Mouse (Mus musculus) bone marrow, adult 2 months (tissue): ENCODE data around the gene Sh3bgrl2. TPM values are rescaled to one million over a fixed set of nuclear protein-coding genes. Genes with fewer than 3 reads are reported as not detected.

ENCODE experiments used
- H3K27ac ChIP-seq: fragments of 200-500 bp; 2 replicates; pipeline ENCODE4 v1.5.1; 2012; ENCODE audit warnings: low read depth, mild to moderate bottlenecking, control low read depth, inconsistent platforms, low read length; ENCODE audit not compliant: control insufficient read depth, poor library complexity, insufficient read depth
- H3K4me1 ChIP-seq: fragments of 200-500 bp; 2 replicates; pipeline ENCODE4 v1.6.1; 2011; ENCODE audit warnings: low read length; ENCODE audit not compliant: control insufficient read depth, insufficient read depth
- H3K4me3 ChIP-seq: fragments of 200-500 bp; replicated peaks from 2 replicates; pipeline ENCODE3; 2011; ENCODE audit warnings: mild to moderate bottlenecking, low read depth, low read length, control low read depth; ENCODE audit not compliant: control insufficient read depth
- CTCF ChIP-seq: fragments of 200-500 bp; IDR thresholded peaks from 2 replicates; pipeline ENCODE4 v1.5.1; 2011; ENCODE audit warnings: low read length, control low read depth; ENCODE audit not compliant: control insufficient read depth, insufficient read depth
- POLR2A ChIP-seq: fragments of 200-500 bp; IDR thresholded peaks from 2 replicates; pipeline ENCODE4 v1.6.1; 2011; ENCODE audit warnings: low read depth, mild to moderate bottlenecking, control low read depth, low read length, borderline replicate concordance; ENCODE audit not compliant: control insufficient read depth
- WGBS: fragments of 180-500 bp; shearing (Covaris S2); methylation state at CpG from one replicate; pipeline ENCODE4 v1.1.7; 2018; 5-methylcytosine and 5-hydroxymethylcytosine counted together
- polyA plus RNA-seq: library from polyadenylated mRNA; stranded (reverse); fragments of >200 nt; gene quantifications from 2 replicates; pipeline ENCODE4 v1.2.4, GENCODE M21; 2011; ENCODE audit warnings: low replicate concordance; ENCODE audit not compliant: missing spikeins, insufficient read depth, insufficient read length

Gene Sh3bgrl2
- polyA plus RNA-seq, 1 experiment = 6.8 TPM

GRCm38 (mm10) chr9:83537921-83538536 is 10.1 kb upstream of the Sh3bgrl2 start:
- H3K4me1 ChIP-seq = no peaks in the 10 kb centered on the region
- no peak overlapping the region for H3K4me3 ChIP-seq
- no peak for TF ChIP-seq CTCF
- TF ChIP-seq POLR2A = no peak
- no peak overlapping the region for H3K27ac ChIP-seq
- 68% methylated on average over 15 of the region's 15 CpGs for WGBS

- Histone ChIP-seq H3K4me1 (no peaks in the 10 kb centered on the region), H3K4me3 (no peak overlapping the region), H3K27ac (no peak overlapping the region)
- WGBS = 85% methylated on average over 14 of the region's 14 CpGs
- no peak for TF ChIP-seq CTCF
- no peak for TF ChIP-seq POLR2A
Observed at GRCm38 (mm10) chr9:83539809-83540491, 8.2 kb upstream of the Sh3bgrl2 start.

DNA sequence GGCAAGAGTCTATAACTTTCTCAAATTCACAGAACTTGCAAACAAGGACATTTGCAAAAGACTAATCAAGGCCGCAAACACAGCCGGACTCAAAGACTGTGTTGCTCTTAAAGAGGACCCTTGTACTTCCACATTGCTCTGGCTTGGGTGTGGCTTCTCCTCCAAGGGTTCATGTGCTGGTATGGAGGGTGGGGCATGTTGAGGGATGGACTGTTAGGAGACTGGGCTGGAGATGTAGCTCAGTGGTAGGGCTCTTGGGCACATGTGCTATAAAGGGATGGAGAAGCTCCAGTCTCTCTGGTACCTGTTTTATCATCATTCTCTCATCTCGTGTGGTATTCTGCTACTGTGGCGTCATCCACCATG is 7.7 kb upstream of the Sh3bgrl2 start:
- no peak overlapping the region for H3K27ac ChIP-seq
- no peak for TF ChIP-seq CTCF
- TF ChIP-seq POLR2A = no peak
- no peak overlapping the region for H3K4me3 ChIP-seq
- H3K4me1 ChIP-seq = no peaks in the 10 kb centered on the region
- WGBS = 89% methylated on average over 4 of the region's 4 CpGs

DNA sequence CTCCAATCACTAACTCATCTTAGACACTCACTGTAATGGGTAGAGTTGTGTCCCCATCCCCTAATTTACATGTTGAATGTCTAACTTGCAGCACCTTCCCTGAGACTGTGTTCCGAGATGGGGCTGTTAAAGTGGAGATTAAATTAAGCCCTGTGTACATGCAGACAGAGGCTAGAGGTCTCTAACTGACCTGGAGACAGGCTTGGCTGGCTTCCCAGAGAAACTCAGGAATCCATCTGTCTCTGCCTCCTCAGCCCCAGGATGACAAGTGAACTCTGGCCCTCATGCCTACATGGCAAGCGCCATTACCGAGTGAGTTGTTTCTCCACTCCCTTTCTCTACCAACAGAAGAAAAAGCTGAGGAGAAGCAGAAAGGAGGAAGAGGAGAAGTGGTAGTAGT is 7.2 kb upstream of the Sh3bgrl2 start:
- Histone ChIP-seq H3K4me1 (no peaks in the 10 kb centered on the region), H3K27ac (no peak overlapping the region), H3K4me3 (no peak overlapping the region)
- WGBS = 83% methylated on average over 3 of the region's 3 CpGs
- TF ChIP-seq POLR2A (no peak), CTCF (no peak)

DNA sequence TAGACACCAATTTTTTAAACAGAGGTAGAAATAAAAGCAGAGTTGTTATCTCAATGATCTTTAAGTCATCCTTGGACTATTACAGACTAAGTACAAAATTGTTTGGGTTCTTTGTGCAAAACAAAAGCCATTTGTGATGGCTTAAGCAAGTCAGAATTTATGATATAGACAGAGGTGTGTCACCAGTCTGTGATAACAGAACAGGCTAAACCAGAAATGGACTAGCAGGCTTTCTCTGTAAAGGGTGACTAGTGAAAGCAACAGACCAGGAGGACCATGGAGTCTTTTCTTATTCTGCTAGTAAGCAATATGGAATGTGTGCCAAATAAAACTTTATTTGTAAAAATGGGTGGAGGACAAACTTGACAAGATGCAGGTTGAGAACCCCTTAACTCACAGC is 2.9 kb upstream of the Sh3bgrl2 start:
- no peak overlapping the region for H3K4me3 ChIP-seq
- no peaks in the 10 kb centered on the region for H3K4me1 ChIP-seq
- H3K27ac ChIP-seq = no peak overlapping the region
- TF ChIP-seq CTCF (no peak), POLR2A (no peak)

DNA sequence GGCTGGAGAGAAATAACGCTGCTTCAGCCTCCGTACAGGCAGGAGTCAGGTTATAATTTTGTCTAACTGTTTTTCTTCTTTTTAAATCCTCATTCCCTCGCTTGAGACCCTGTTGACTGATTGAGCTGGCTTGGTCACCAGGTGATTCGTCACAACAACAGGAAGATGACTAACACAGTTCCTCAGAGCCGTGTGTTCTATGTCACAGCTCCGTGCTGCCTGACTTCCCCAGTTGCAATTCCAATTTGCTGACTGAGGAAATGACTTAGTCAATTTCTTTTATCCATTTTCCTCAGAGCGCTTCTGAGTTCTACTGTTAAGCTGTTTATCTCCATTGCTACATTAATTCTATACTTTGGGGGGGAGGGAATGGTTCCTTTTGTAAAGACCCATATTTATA is 1.8 kb upstream of the Sh3bgrl2 start:
- Histone ChIP-seq H3K4me3 (no peak overlapping the region), H3K27ac (no peak overlapping the region), H3K4me1 (no peaks in the 10 kb centered on the region)
- 44% methylated on average over 7 of the region's 7 CpGs for WGBS
- TF ChIP-seq POLR2A (no peak), CTCF (no peak)

DNA sequence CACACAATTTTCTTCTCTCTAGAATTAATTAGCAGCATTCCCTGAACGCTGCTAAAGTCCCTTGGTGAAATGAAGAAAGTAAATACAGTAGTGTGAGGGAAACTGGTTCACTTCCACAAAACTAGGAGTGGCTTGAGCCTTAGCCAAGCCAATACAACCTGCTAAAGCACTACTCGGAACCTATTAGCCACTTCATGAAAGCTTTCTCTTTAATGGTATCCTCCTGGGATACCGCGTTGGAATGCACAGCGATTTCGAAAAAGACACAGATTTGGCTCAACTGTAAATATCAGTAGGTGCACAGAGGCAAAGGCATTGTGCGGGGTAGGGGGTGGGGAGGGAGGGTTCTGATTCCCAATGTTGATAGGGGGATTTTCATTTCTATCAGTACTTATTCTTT is 898 bp upstream of the Sh3bgrl2 start:
- WGBS = 89% methylated on average over 7 of the region's 7 CpGs
- H3K4me3 ChIP-seq = no peak overlapping the region
- H3K4me1 ChIP-seq = no peaks in the 10 kb centered on the region
- TF ChIP-seq POLR2A (no peak), CTCF (no peak)
- H3K27ac ChIP-seq = no peak overlapping the region

GRCm38 (mm10) chr9:83549866-83550265 is 1.7 kb downstream of the Sh3bgrl2 start:
- no peaks in the 10 kb centered on the region for H3K4me1 ChIP-seq
- no peak for TF ChIP-seq CTCF
- TF ChIP-seq POLR2A = no peak

DNA sequence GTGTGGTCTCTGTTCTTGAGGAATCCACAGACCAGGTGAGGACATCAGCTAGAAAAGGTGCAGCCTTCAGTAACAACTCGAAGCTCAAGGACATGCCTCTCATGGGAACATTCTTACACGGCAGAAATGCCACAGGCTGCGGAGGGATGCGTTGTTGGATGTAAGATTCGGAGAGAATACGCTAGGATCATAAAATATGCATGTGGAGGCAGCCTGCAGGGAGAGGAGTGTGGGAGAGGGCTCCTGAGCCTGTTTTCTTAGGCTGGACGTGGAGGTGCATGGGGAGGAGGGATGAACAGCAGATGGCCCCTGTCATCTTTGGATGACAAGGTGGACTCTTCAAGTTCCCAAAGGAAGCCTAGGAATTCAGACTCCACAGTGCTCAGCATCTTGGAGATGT is 3.0 kb downstream of the Sh3bgrl2 start:
- no peak overlapping the region for H3K27ac ChIP-seq
- 79% methylated on average over 7 of the region's 7 CpGs for whole genome bisulfite sequencing
- H3K4me3 ChIP-seq = no peak overlapping the region
- no peaks in the 10 kb centered on the region for H3K4me1 ChIP-seq
- no peak for TF ChIP-seq CTCF
- TF ChIP-seq POLR2A = no peak

More at GRCm38 (mm10) chr9:83549866-83550265, 1.7 kb downstream of the Sh3bgrl2 start:
- H3K27ac ChIP-seq = no peak overlapping the region
- H3K4me3 ChIP-seq = no peak overlapping the region
- WGBS = 74% methylated on average over 6 of the region's 6 CpGs
